Mouse (Mus musculus) limb, embryonic 13.5 days (tissue): Measurements from ENCODE around the gene Olfr693. TPM values are rescaled to one million over a fixed set of nuclear protein-coding genes. Genes with fewer than 3 reads are reported as not detected.

ENCODE experiments used
- ATAC-seq: fragments of 200-750 bp; cut with Nextera tagmentation; 2 replicates; pipeline ENCODE4 v1.8.0; 2017; ENCODE audit warnings: low read depth, moderate number of reproducible peaks, moderate TSS enrichment; ENCODE audit not compliant: low FRiP score
- H3K27ac ChIP-seq: fragments of 300-500 bp; sonication (generic); 2 replicates; pipeline ENCODE4 v1.5.1; 2015; ENCODE audit warnings: inconsistent platforms, mild to moderate bottlenecking, moderate library complexity
- H3K27me3 ChIP-seq: fragments of 300-500 bp; sonication (generic); 2 replicates; pipeline ENCODE4 v1.6.1; 2015; ENCODE audit warnings: mild to moderate bottlenecking, inconsistent platforms
- H3K36me3 ChIP-seq: fragments of 300-500 bp; sonication (generic); 2 replicates; pipeline ENCODE4 v1.6.1; 2015; ENCODE audit warnings: inconsistent platforms, mild to moderate bottlenecking, moderate library complexity
- H3K4me1 ChIP-seq: fragments of 300-500 bp; sonication (generic); 2 replicates; pipeline ENCODE4 v1.6.1; 2015; ENCODE audit warnings: inconsistent platforms
- H3K4me2 ChIP-seq: fragments of 300-500 bp; sonication (generic); replicated peaks from 2 replicates; pipeline ENCODE4 v1.6.1; 2015; ENCODE audit warnings: inconsistent platforms, mild to moderate bottlenecking, moderate library complexity
- H3K4me3 ChIP-seq: fragments of 300-500 bp; sonication (generic); 2 replicates; pipeline ENCODE4 v1.5.1; 2015; ENCODE audit warnings: moderate library complexity, mild to moderate bottlenecking, inconsistent platforms
- H3K9ac ChIP-seq: fragments of 300-500 bp; sonication (generic); 2 replicates; pipeline ENCODE4 v1.6.1; 2015; ENCODE audit warnings: mild to moderate bottlenecking, inconsistent platforms
- H3K9me3 ChIP-seq: fragments of 300-500 bp; sonication (generic); 2 replicates; pipeline ENCODE4 v1.6.1; 2016; ENCODE audit warnings: inconsistent platforms
- WGBS: fragments of 180-500 bp; shearing (Covaris S2); methylation state at CpG from one replicate; pipeline ENCODE4 v1.1.7; 2015; 5-methylcytosine and 5-hydroxymethylcytosine counted together
- polyA plus RNA-seq: library from polyadenylated mRNA; unstranded; fragments of >200 nt; fragmentation: Nextera tagmentation; extraction: Ambion mirVana; gene quantifications from 2 replicates; pipeline ENCODE4 v1.2.1, GENCODE M21; 2015

Olfr693 gene
- polyA plus RNA-seq, 1 experiment from 2014 or later: not detected

DNA sequence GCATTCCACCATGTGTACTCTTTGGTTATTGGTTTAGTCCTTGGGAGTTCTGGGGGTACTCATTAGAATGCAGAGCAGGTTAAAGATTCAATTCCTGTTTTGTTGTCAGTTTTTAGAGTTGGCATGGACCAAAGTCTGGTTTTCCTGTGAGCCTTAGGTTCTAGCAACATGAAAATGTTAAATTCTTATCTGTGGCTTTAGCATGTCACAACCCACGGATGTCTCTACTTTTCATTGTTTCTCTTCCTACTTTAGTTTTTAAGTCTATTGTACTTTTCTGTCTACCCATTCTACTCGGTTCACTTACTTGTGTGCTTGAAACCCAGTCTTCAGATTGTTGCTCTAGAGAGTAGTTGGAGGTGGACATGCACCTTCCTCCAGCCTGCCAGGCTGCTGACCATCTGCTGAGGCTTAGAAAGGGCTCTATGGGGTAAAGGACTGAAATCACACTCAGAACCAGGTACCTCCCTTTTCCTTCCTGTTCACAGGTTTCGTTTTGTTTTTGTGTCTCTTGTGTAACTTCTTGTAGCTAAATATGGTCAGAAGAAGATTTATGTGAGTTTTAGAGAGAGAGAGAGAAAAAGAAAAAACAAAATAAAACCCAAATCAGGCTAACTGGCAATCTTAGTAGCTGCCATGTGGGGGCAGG lies 36.0 kb downstream of the Olfr693 start:
- H3K27ac ChIP-seq: no peak overlapping the region
- no peak overlapping the region for H3K9ac ChIP-seq
- H3K4me1 ChIP-seq: no peaks in the 10 kb centered on the region
- H3K4me3 ChIP-seq: no peak overlapping the region
- H3K36me3 ChIP-seq: no peaks in the 10 kb centered on the region
- WGBS: 76% methylated on average over 3 of the region's 3 CpGs
- H3K4me2 ChIP-seq: no peak overlapping the region
- no peaks in the 10 kb centered on the region for H3K27me3 ChIP-seq
- ATAC-seq: no peak
- no peaks in the 10 kb centered on the region for H3K9me3 ChIP-seq

DNA sequence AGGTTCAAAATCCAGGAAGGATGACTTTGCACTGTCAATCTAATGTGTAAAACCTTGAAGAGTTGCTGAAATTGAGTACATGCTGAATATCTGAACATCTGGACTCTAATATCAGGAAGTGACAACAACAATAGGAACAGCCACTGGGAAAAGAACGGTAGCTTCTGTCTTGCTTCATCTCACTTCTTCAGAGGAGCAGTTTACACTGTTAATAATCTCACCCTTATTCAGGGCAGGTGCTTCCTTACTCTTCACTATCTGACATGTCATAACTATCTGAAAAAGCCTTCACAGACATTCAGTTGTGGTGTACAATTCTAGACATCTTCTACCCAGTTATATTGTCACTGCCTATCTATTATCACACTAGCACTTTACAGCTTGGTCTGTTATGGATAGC lies 39.5 kb downstream of the Olfr693 start:
- Histone ChIP-seq H3K9me3 (no peaks in the 10 kb centered on the region), H3K4me3 (no peak overlapping the region), H3K4me1 (no peaks in the 10 kb centered on the region), H3K4me2 (no peak overlapping the region), H3K27me3 (no peaks in the 10 kb centered on the region), H3K27ac (no peak overlapping the region), H3K9ac (no peak overlapping the region), H3K36me3 (no peaks in the 10 kb centered on the region)
- no peak for ATAC-seq
- 80% methylated on average over 1 of the region's 1 CpGs for WGBS

DNA sequence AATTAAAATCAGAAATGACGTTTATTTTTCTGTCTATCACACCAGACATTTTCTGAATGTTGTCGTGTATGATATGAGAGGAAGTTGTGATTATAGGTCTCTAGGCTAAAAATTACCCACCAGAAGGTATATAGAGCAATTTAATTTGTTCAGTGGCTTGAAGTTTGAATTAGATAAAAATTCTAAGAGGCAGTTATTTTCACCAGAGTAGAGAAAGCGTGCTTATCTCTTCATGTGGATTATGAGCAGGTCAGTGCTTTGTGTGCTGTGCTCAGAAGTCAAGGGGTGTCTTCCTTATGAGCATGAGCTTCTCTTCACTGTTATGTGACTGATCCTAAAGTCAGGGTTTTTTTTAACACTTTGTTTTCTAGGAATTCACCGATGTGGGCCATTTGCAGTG lies 44.8 kb downstream of the Olfr693 start:
- 87% methylated on average over 4 of the region's 4 CpGs for WGBS
- ATAC-seq: no peak

More for the DNA sequence above, 44.8 kb downstream of the Olfr693 start:
- Histone ChIP-seq H3K27me3 (no peaks in the 10 kb centered on the region), H3K4me2 (no peak overlapping the region), H3K9ac (no peak overlapping the region), H3K36me3 (no peaks in the 10 kb centered on the region), H3K9me3 (no peaks in the 10 kb centered on the region), H3K27ac (no peak overlapping the region), H3K4me3 (no peak overlapping the region), H3K4me1 (no peaks in the 10 kb centered on the region)

Other genes starting within 250 kb of the Olfr693 start
- gene Olfr694, start 11.2 kb upstream of the Olfr693 start, polyA plus RNA-seq: not detected in 2 replicates
- not detected in 2 replicates for gene Olfr695, start 35.8 kb upstream of the Olfr693 start, polyA plus RNA-seq
- gene Olfr697, start 61.9 kb upstream of the Olfr693 start, polyA plus RNA-seq: not detected in 2 replicates
- not detected in 2 replicates for gene Olfr698, start 74.8 kb upstream of the Olfr693 start, polyA plus RNA-seq
- not detected in 2 replicates for gene Olfr699, start 112.6 kb upstream of the Olfr693 start, polyA plus RNA-seq
- not detected in 2 replicates for gene Olfr700, start 128.2 kb upstream of the Olfr693 start, polyA plus RNA-seq
- not detected in 2 replicates for gene Olfr701, start 133.5 kb upstream of the Olfr693 start, polyA plus RNA-seq
- gene Olfr702, start 153.3 kb upstream of the Olfr693 start, polyA plus RNA-seq: not detected in 2 replicates
- gene Olfr703, start 162.8 kb upstream of the Olfr693 start, polyA plus RNA-seq: not detected in 2 replicates
- gene Olfr704, start 182.6 kb upstream of the Olfr693 start, polyA plus RNA-seq: not detected in 2 replicates
- gene Olfr705, start 196.3 kb upstream of the Olfr693 start, polyA plus RNA-seq: not detected in 2 replicates
- not detected in 2 replicates for gene Olfr706, start 207.6 kb upstream of the Olfr693 start, polyA plus RNA-seq
- not detected in 2 replicates for gene Olfr707, start 220.7 kb upstream of the Olfr693 start, polyA plus RNA-seq
- gene Olfr1532-ps1, start 227.4 kb upstream of the Olfr693 start, polyA plus RNA-seq: not detected in 2 replicates